ENCODE assay signal across 7 mouse cellular contexts in genomic region chr8:54507428-54508095, GRCm38 (mm10). TPM values are rescaled to one million over a fixed set of nuclear protein-coding genes. Genes with fewer than 3 reads are reported as not detected.
A peak's percentile ranks its signal among the peaks of the same experiment; 100 is the strongest.
DNase-seq lines count a peak whose midpoint lies in the region; ATAC-seq lines count a peak whose summit lies in the region.

No protein-coding gene starts in this region.

- no peak overlapping the region for H3K27ac ChIP-seq in limb, embryonic 10.5 days
- H3K27ac ChIP-seq in midbrain, embryonic 13.5 days = no peak overlapping the region

- H3K36me3 ChIP-seq in limb, embryonic 10.5 days = no peaks in the 10 kb centered on the region
- H3K36me3 ChIP-seq in midbrain, embryonic 13.5 days = no peaks in the 10 kb centered on the region

- H3K9ac ChIP-seq in midbrain, embryonic 13.5 days (replicated peaks) = no peak overlapping the region

- intact Hi-C loops in gastrocnemius, postnatal 14 days (cut with DNase I; ENCODE audit: low total_unique reads) = loop anchor here (5.0 kb wide), 1 partner anchor 155 kb away; no protein-coding TSS in a partner anchor

- peak; percentile 65 for ATAC-seq in midbrain, embryonic 13.5 days

- H3K27me3 ChIP-seq in limb, embryonic 10.5 days (ENCODE audit: low read depth, poor library complexity, severe bottlenecking) = no peaks in the 10 kb centered on the region
- H3K27me3 ChIP-seq in midbrain, embryonic 13.5 days = no peaks in the 10 kb centered on the region

- 0 out of 2 replicates have a peak overlapping the region, but pooled peaks have one; percentile 11 for H3K4me2 ChIP-seq in midbrain, embryonic 13.5 days (replicated peaks)

- H3K9me3 ChIP-seq in limb, embryonic 10.5 days (replicated peaks) = no peaks in the 10 kb centered on the region
- H3K9me3 ChIP-seq in midbrain, embryonic 13.5 days = no peaks in the 10 kb centered on the region

- 35% methylated on average over 6 of the region's 6 CpGs for WGBS in limb, embryonic 10.5 days
- 33% methylated on average over 6 of the region's 6 CpGs for WGBS in midbrain, embryonic 13.5 days

- peak; percentile 85 for DNase-seq in adipocyte (ENCODE audit: low spot score)
- DNase-seq in cerebellum, postnatal 4 days (ENCODE audit: low spot score in 2 of 2) = peak; percentile 62 to 82
- DNase-seq in gastrocnemius, postnatal 14 days = peak; percentile 57
- peak; percentile 65 to 78 for DNase-seq in kidney, adult 8-10 months
- DNase-seq in limb, embryonic 10.5 days (ENCODE audit: low spot score) = peak; percentile 64
- DNase-seq in skeletal muscle tissue, adult 2 months (ENCODE audit: low read depth, low spot score) = peak; percentile 42

- H3K4me1 ChIP-seq in limb, embryonic 10.5 days = peaks cover 9% of the 10 kb centered on the region
- H3K4me1 ChIP-seq in midbrain, embryonic 13.5 days (replicated peaks) = peaks cover 6% of the 10 kb centered on the region; the same call in 1 of the 2 replicates

- H3K4me3 ChIP-seq in limb, embryonic 10.5 days = no peak overlapping the region
- no peak overlapping the region for H3K4me3 ChIP-seq in midbrain, embryonic 13.5 days (replicated peaks)

RNA-seq across cellular contexts. Expression of gene Asb5, which starts 21.8 kb away (rescaled TPM):
- 100 to 1,000 TPM; 107 to 130 TPM for total RNA-seq in gastrocnemius, postnatal 14 days (2021)
- polyA plus RNA-seq in limb, embryonic 10.5 days (2016; fragmentation: Nextera tagmentation; extraction: Ambion mirVana) = 6.2 and 9.5 TPM in 2 replicates
- 3.5 and 5.3 TPM in 2 replicates for polyA plus RNA-seq in midbrain, embryonic 13.5 days (2015; fragmentation: Nextera tagmentation; extraction: Ambion mirVana)

RNA-seq across cellular contexts. Expression of gene Spcs3, which starts 22.2 kb away (rescaled TPM):
- total RNA-seq in gastrocnemius, postnatal 14 days (2021) = 10 to 100 TPM; 18.4 to 21.9 TPM
- polyA plus RNA-seq in limb, embryonic 10.5 days (2016; fragmentation: Nextera tagmentation; extraction: Ambion mirVana) = 95.8 and 104 TPM in 2 replicates
- 58.4 and 61.9 TPM in 2 replicates for polyA plus RNA-seq in midbrain, embryonic 13.5 days (2015; fragmentation: Nextera tagmentation; extraction: Ambion mirVana)
